Mouse (Mus musculus): ENCODE measurements around the gene Ltbp1. TPM values are rescaled to one million over a fixed set of nuclear protein-coding genes. Genes with fewer than 3 reads are reported as not detected.

The Ltbp1 gene
- total and polyA plus RNA-seq, 3 experiments = 0.01 to 0.04 TPM; not detected in 1

- Histone ChIP-seq H3K27me3 (ENCODE audit: control insufficient read depth in 1 of 2, insufficient read depth in 2 of 2, low read length in 2 of 2) (peaks cover 2 to 3% of the 10 kb centered on the region in 2 experiments; a peak in 3 of 4 replicates), H3K27ac (ENCODE audit: control insufficient read depth, low read depth, low read length) (no peak overlapping the region), H3K36me3 (ENCODE audit: control insufficient read depth in 1 of 2, insufficient read depth in 2 of 2, low read length in 2 of 2) (no peaks in the 10 kb centered on the region), H3K9ac (ENCODE audit: control insufficient read depth, low read depth, low read length, poor library complexity, severe bottlenecking) (no peak overlapping the region), H3K79me2 (ENCODE audit: control insufficient read depth, insufficient read depth, low read length, poor library complexity) (no peaks in the 10 kb centered on the region), H3K9me3 (replicated peaks; ENCODE audit: insufficient read depth, low read length) (no peaks in the 10 kb centered on the region), H3K4me1 (ENCODE audit: control insufficient read depth in 1 of 2, insufficient read depth in 2 of 2, low read length in 2 of 2) (no peaks in the 10 kb centered on the region), H3K4me3 (ENCODE audit: control insufficient read depth in 1 of 2, insufficient read depth in 1 of 2, low read depth in 2 of 2, low read length in 2 of 2) (no peak overlapping the region)
- no peak for TF ChIP-seq USF1 (IDR thresholded peaks at IDR 0.05; ENCODE audit: low read depth, low read length)
- TF ChIP-seq CTCF (IDR thresholded peaks at IDR 0.05 in 2 of 3, conservative IDR thresholded peaks at IDR 0.05 in 1 of 3; ENCODE audit: control insufficient read depth in 1 of 3, insufficient read depth in 1 of 3, low read depth in 2 of 3, low read length in 3 of 3, poor library complexity in 1 of 3, severe bottlenecking in 1 of 3) = no peak
- no peak for TF ChIP-seq POLR2AphosphoS5 (IDR thresholded peaks at IDR 0.05; ENCODE audit: borderline replicate concordance, low read depth, low read length)
- no peak for DNase-seq (ENCODE audit: low read depth, low spot score)
These were observed 85.2 kb downstream of the Ltbp1 start for GRCm38 (mm10) chr17:75090556-75090955.

- Histone ChIP-seq H3K79me2 (ENCODE audit: control insufficient read depth, insufficient read depth, low read length, poor library complexity) (no peaks in the 10 kb centered on the region), H3K4me1 (ENCODE audit: control insufficient read depth in 1 of 2, insufficient read depth in 2 of 2, low read length in 2 of 2) (no peaks in the 10 kb centered on the region), H3K36me3 (ENCODE audit: control insufficient read depth in 1 of 2, insufficient read depth in 2 of 2, low read length in 2 of 2) (no peaks in the 10 kb centered on the region), H3K9me3 (replicated peaks; ENCODE audit: insufficient read depth, low read length) (no peaks in the 10 kb centered on the region), H3K27me3 (ENCODE audit: control insufficient read depth in 1 of 2, insufficient read depth in 2 of 2, low read length in 2 of 2) (peaks cover 2 to 3% of the 10 kb centered on the region in 2 experiments; a peak in 3 of 4 replicates), H3K9ac (ENCODE audit: control insufficient read depth, low read depth, low read length, poor library complexity, severe bottlenecking) (no peak overlapping the region), H3K4me3 (ENCODE audit: control insufficient read depth in 1 of 2, insufficient read depth in 1 of 2, low read depth in 2 of 2, low read length in 2 of 2) (no peak overlapping the region), H3K27ac (ENCODE audit: control insufficient read depth, low read depth, low read length) (no peak overlapping the region)
- no peak for TF ChIP-seq JUND (IDR thresholded peaks at IDR 0.05; ENCODE audit: low read depth, low read length)
- no peak for TF ChIP-seq MAX (IDR thresholded peaks at IDR 0.05; ENCODE audit: low read length)
- no peak for TF ChIP-seq ZNF384 (IDR thresholded peaks at IDR 0.05; ENCODE audit: low read depth, low read length)
- no peak for TF ChIP-seq MAFK (IDR thresholded peaks at IDR 0.05; ENCODE audit: borderline replicate concordance, low read depth, low read length)
- no peak for TF ChIP-seq GATA1 (IDR thresholded peaks at IDR 0.05; ENCODE audit: low read depth, low read length)
- no peak for TF ChIP-seq CTCF (IDR thresholded peaks at IDR 0.05 in 2 of 3, conservative IDR thresholded peaks at IDR 0.05 in 1 of 3; ENCODE audit: control insufficient read depth in 1 of 3, insufficient read depth in 1 of 3, low read depth in 2 of 3, low read length in 3 of 3, poor library complexity in 1 of 3, severe bottlenecking in 1 of 3)
- TF ChIP-seq TAL1 (IDR thresholded peaks at IDR 0.05; ENCODE audit: low read length) = no peak
- no peak for TF ChIP-seq RCOR1 (IDR thresholded peaks at IDR 0.05; ENCODE audit: low read depth, low read length)
- TF ChIP-seq NELFE (IDR thresholded peaks at IDR 0.05; ENCODE audit: low read depth, low read length) = no peak
- TF ChIP-seq E2F4 (IDR thresholded peaks at IDR 0.05; ENCODE audit: borderline replicate concordance, low read depth, low read length) = no peak
- no peak for TF ChIP-seq ELF1 (IDR thresholded peaks at IDR 0.05; ENCODE audit: low read depth, low read length)
- no peak for TF ChIP-seq POLR2AphosphoS2 (IDR thresholded peaks at IDR 0.05; ENCODE audit: low read length)
- no peak for TF ChIP-seq MXI1 (IDR thresholded peaks at IDR 0.05; ENCODE audit: low read depth, low read length)
- no peak for TF ChIP-seq EP300 (IDR thresholded peaks at IDR 0.05; ENCODE audit: low read depth in 1 of 2, low read length in 2 of 2)
- no peak for TF ChIP-seq RAD21 (IDR thresholded peaks at IDR 0.05; ENCODE audit: low read depth, low read length)
- TF ChIP-seq CHD1 (IDR thresholded peaks at IDR 0.05; ENCODE audit: low read depth, low read length) = no peak
- no peak for TF ChIP-seq TBP (IDR thresholded peaks at IDR 0.05; ENCODE audit: low read depth, low read length)
- no peak for DNase-seq (ENCODE audit: low read depth, low spot score)
These were observed 88.2 kb downstream of the Ltbp1 start for GRCm38 (mm10) chr17:75093563-75093962.

Data from MEL (cell line).